Mouse (Mus musculus): ENCODE results near the gene Rras2. TPM values are rescaled to one million over a fixed set of nuclear protein-coding genes. Genes with fewer than 3 reads are reported as not detected.

Gene Rras2
- polyA plus RNA-seq, 1 experiment from 2014 or later, result 24.4 TPM

Other genes starting within 250 kb of the Rras2 start
- 116 and 121 TPM in 2 replicates for gene Copb1, start 136.9 kb upstream of the Rras2 start, polyA plus RNA-seq (2016; fragmentation: Nextera tagmentation; extraction: Ambion mirVana)
- 380 and 387 TPM in 2 replicates for gene Psma1, start 158.3 kb upstream of the Rras2 start, polyA plus RNA-seq (2016; fragmentation: Nextera tagmentation; extraction: Ambion mirVana)

Measured in embryonic facial prominence, embryonic 12.5 days (tissue).